Mouse (Mus musculus): ENCODE measurements around the gene Polm.

GRCm38 (mm10) chr11:5795290-5795689 is 42.5 kb downstream of the Polm start:
- TF ChIP-seq CTCF (IDR thresholded peaks at IDR 0.05; ENCODE audit: insufficient read depth, low read length) = no peak
- no peak for TF ChIP-seq POLR2A (IDR thresholded peaks at IDR 0.05; ENCODE audit: borderline replicate concordance, extremely low read depth, low read depth, low read length)

All from lung, adult 2 months (tissue).